Mouse (Mus musculus): ENCODE measurements at regions not wholly inside any gene's neighbourhood (a gene's known extent, or its start where the extent isn't known, plus 50 kb on each side); places are given as distances from the start of the nearest gene placed in this dataset.

DNA sequence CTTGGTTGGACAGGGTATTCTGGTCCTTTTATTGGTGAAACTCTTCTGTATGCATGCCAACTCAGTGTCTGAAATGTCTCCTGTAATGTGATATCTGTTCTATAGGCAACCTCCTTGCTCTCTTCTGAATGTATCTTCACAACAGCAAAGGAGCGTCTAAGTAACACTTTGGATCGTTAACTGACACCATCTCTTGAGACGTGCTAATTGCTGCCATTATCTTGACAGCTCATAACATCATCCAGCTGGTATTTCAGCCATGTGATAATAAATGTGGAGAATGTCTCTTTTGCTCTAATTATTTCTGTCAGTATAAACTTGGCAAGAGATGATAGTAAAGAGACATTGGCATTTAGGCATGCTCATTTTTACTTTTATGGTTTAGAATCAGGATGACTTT is 68.8 kb upstream of the Col8a1 start:
- DNase-seq, result no peak

GRCm38 (mm10) chr16:57845416-57845815 is 90.9 kb upstream of the Col8a1 start:
- DNase-seq, result no peak

GRCm38 (mm10) chr16:57846386-57846785 is 91.8 kb upstream of the Col8a1 start:
- no peak for DNase-seq

- no peak for DNase-seq
These were observed 97.3 kb upstream of the Col8a1 start for GRCm38 (mm10) chr16:57851854-57852253.

DNA sequence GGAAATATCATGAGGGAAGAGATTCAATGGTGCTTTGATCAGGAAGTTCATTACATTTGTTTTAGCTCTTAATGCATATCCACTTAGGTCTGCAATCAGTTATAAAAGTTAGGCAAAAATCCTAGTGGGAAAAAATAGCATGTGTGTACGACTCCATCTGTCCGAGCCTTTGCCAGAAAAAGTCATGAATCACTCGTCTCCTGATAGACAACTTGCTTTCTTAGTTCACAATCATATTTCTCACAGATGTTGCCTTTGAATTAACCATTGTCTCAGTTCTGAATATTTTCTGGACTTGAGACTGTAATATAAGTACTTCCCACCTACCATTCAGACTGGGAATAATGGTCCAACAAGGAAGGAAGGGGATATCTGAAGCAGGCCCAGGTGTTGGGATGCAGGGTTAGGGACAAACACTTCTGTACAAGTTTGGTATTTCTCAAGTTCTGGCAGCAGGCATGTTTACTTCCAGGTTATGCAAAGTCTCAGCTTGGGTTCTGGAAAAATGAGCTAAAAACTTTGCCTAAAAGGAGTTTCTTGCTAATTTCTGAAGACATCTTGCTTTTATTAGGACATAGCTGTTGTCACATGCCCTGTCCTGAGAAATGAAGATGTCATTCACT is 98.4 kb upstream of the Col8a1 start:
- DNase-seq, result no peak

GRCm38 (mm10) chr16:57853751-57854150 is 99.2 kb upstream of the Col8a1 start:
- no peak for DNase-seq

GRCm38 (mm10) chr16:57857071-57857470 is 102.5 kb upstream of the Col8a1 start:
- DNase-seq, result no peak

- no peak for DNase-seq
These were observed 103.7 kb upstream of the Col8a1 start for GRCm38 (mm10) chr16:57858151-57858764.

- peak; percentile 4 to 6 for DNase-seq
These were observed 104.2 kb upstream of the Col8a1 start for GRCm38 (mm10) chr16:57858765-57859201.

GRCm38 (mm10) chr16:57863206-57863860 is 108.8 kb upstream of the Col8a1 start:
- no peak for DNase-seq

DNA sequence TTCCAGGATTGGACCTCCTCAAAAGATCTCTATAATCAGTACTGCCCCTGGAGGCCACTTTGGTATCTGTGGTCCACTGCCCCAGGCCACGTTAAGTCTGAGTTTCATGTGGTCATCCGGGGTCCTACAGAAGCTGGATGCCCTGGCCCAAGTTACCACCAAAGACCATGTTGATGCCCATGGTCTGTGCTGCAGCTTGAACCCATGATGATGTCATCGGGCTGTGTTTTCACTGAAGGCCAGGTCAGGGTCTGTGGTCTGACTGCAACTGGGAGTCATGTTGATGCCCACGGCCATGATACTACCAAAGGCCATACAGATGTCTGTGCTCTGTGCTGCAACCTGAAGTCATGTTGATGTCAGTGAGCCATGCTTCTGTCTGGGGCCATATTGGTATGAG is 122.3 kb upstream of the Col8a1 start:
- DNase-seq, result no peak

GRCm38 (mm10) chr16:57881575-57882094 is 127.1 kb upstream of the Col8a1 start:
- DNase-seq, result no peak

- DNase-seq, result no peak
These were observed 133.6 kb upstream of the Col8a1 start for GRCm38 (mm10) chr16:57888138-57888537.

GRCm38 (mm10) chr16:57888553-57888952 is 134.0 kb upstream of the Col8a1 start:
- DNase-seq, result no peak

DNA sequence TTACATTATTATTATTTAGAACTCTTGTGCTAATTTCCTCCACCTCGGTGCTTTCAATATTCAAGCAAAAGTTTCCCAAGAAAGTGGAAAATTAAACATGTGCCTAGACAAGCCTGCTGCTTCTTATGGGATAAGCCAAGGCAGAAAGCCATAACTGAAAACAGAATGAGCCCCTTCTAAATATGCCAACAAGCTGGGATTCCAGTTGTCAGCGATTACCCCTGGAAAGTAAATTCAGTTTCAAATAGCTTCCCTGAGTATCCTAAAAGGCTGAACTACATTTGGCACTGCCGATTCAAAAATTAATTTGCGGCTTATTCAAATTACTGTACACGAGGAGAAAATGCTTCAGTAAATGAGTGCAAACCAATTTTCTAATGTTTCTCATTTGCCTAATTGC is 135.6 kb upstream of the Col8a1 start:
- DNase-seq, result no peak

- no peak for DNase-seq
These were observed 138.6 kb upstream of the Col8a1 start for GRCm38 (mm10) chr16:57893111-57893510.

DNA sequence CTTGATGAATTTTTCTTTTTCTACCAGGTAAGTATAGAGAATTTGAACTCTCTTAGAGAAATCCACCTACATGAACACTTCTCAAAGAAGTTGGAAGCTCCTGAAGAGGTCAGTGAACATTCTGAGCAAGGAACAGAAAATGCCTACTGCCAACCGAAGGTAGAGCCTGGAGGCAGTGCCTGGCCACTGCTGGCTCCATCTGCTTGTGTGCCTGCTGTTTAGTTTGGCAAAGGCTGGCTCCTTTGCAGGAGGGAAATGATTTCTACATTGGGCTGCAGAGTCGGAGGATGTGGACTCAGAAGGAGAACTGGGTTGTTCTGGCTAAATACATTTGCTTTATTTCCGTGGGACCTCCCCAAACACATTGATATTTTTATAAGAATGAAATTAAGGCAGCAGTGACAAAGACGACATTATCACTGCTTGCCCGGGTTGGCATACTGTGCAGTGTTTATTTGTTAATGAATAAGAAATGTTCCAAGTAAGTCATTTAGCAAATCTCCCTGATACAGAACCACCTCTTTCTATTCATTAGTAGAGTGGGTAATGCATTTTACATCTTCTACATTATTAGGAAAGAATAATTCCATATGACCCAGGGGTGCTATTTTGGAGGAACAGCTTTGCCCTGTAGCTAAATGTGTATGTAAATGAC is 139.3 kb upstream of the Col8a1 start:
- DNase-seq, result no peak

DNA sequence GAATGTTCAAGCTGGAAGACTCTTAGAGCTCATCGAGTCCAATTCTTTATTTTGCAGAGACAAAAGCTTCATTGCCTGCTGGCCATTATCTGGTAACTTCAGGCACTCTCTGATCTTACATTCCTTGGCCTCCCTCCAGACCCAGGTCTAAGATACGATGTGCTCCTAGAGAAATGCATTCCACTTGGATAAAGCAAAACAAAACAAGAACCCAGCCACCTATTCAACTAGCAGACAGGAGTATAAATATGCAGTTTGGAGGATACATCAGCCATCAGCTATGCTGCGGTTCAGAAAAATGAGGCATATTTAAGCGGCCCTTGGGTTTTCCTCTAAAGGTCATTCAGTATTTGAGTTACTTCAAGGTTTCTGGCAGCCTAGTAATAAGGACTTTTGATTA is 146.5 kb upstream of the Col8a1 start:
- DNase-seq, result no peak

DNA sequence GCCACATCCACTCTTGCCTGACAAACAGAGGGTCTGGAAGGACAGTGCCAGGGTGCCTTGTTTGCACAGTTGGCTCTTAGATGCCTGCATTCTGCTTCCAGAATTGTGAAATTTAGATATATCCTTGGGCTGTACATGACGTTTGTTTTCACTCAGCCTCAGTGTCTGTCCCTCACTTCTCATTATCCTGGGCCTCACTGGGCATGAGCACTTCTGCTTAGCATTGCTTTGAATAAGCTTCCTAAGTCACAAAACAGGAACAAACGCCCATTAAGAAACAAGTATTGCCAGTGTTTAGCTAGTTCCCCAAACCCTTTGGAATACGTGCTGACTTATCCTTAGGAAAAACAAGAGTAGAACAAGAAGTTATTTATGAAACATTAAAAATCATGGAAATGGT is 148.0 kb upstream of the Col8a1 start:
- DNase-seq, result no peak

- no peak for DNase-seq
These were observed 157.5 kb upstream of the Col8a1 start for GRCm38 (mm10) chr16:57912001-57912400.

DNA sequence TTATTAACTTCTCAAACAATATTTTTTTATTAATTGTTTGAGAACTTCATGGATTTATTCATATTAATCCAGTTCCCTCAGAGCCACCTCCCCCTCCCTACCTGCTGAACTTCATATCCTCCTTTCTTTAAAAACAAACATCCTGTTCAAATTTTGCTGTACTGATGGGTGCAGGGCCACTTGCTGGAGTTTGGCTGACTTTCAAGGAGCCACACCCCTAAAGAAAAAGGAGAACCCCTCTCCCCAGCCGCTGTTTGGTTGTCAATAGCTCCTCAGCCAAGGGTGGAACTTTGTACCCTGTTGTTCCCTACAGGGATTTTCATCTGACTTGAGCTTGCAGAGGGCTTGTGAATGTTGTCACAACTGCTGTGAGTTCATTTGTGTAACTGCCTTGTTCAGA is 160.0 kb upstream of the Col8a1 start:
- DNase-seq, result no peak

DNA sequence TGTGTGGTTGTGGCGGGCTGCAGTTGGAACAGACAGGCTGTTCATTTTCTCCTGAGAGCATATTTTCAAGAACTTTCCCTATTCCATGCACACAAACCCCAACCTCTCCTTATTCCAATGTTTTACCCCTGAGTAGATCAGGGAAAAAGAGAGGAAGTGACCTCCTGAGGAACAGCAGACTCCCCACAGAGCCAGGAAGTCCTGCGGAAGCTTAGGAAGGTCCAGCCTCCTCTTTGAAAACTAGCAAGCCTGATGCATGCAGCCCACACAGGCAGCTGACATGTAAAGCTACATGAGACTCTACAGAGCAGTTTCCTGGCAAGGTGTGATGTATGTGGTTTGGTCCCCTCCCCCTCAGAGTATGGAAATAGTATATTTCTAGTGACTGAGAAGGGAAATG is 160.9 kb upstream of the Col8a1 start:
- DNase-seq, result no peak

- DNase-seq, result no peak
These were observed 169.1 kb upstream of the Col8a1 start for GRCm38 (mm10) chr16:57923447-57924129.

Data from layer of hippocampus, postnatal 36 days (tissue).